Mouse (Mus musculus) MEL (cell line): ENCODE data around the gene Jag2. TPM values are rescaled to one million over a fixed set of nuclear protein-coding genes. Genes with fewer than 3 reads are reported as not detected.

Experiments used
- DNase-seq: peaks from one replicate; pipeline ENCODE4 v3.0.0; 2011; ENCODE audit warnings: low read depth, low spot score
- H3K27ac ChIP-seq: 2 replicates; pipeline ENCODE4 v1.5.1; 2012; ENCODE audit warnings: low read depth, mild to moderate bottlenecking, control low read depth, low read length, moderate library complexity; ENCODE audit not compliant: control insufficient read depth
- H3K27me3 ChIP-seq, 2 experiments: fragments of 150-350 bp in 1 of 2; sonication (generic) in 1 of 2; 2 replicates each; pipeline ENCODE4 v1.6.1; 2012; ENCODE audit warnings: low read length in 2 of 2, mild to moderate bottlenecking in 2 of 2, improper control_type of control experiment in 1 of 2, moderate library complexity in 1 of 2; ENCODE audit not compliant: insufficient read depth in 2 of 2, control insufficient read depth in 1 of 2
- H3K36me3 ChIP-seq, 2 experiments: 2 replicates each; pipeline ENCODE4 v1.6.1; 2012 to 2014; ENCODE audit warnings: low read length in 2 of 2, improper control_type of control experiment in 1 of 2, inconsistent platforms in 1 of 2, mild to moderate bottlenecking in 1 of 2; ENCODE audit not compliant: insufficient read depth in 2 of 2, control insufficient read depth in 1 of 2
- H3K4me1 ChIP-seq, 2 experiments: fragments of 150-350 bp in 1 of 2; sonication (generic) in 1 of 2; 2 replicates each; pipeline ENCODE4 v1.6.1; 2012; ENCODE audit warnings: low read length in 2 of 2, improper control_type of control experiment in 1 of 2, mild to moderate bottlenecking in 1 of 2; ENCODE audit not compliant: insufficient read depth in 2 of 2, control insufficient read depth in 1 of 2
- H3K4me3 ChIP-seq, 2 experiments: fragments of 150-350 bp in 1 of 2; sonication (generic) in 1 of 2; 2 replicates each; pipeline ENCODE4 v1.5.1; 2012; ENCODE audit warnings: low read depth in 2 of 2, low read length in 2 of 2, mild to moderate bottlenecking in 2 of 2, moderate library complexity in 2 of 2, control low read depth in 1 of 2, improper control_type of control experiment in 1 of 2; ENCODE audit not compliant: control insufficient read depth in 1 of 2, insufficient read depth in 1 of 2
- H3K79me2 ChIP-seq: 2 replicates; pipeline ENCODE4 v1.6.1; 2012; ENCODE audit warnings: mild to moderate bottlenecking, low read length, moderate library complexity; ENCODE audit not compliant: control insufficient read depth, poor library complexity, insufficient read depth
- H3K9ac ChIP-seq: 2 replicates; pipeline ENCODE4 v1.6.1; 2012; ENCODE audit warnings: low read depth, mild to moderate bottlenecking, control low read depth, low read length, moderate library complexity; ENCODE audit not compliant: control insufficient read depth, poor library complexity, severe bottlenecking
- H3K9me3 ChIP-seq: fragments of 150-350 bp; sonication (generic); replicated peaks from 2 replicates; pipeline ENCODE4 v1.6.1; 2012; ENCODE audit warnings: mild to moderate bottlenecking, low read length, improper control_type of control experiment, moderate library complexity; ENCODE audit not compliant: insufficient read depth
- BHLHE40 ChIP-seq: IDR thresholded peaks from 2 replicates; pipeline ENCODE4 v1.6.1; 2012; ENCODE audit warnings: low read depth, mild to moderate bottlenecking, inconsistent platforms, low read length, improper control_type of control experiment, borderline replicate concordance
- CHD1 ChIP-seq: IDR thresholded peaks from 2 replicates; pipeline ENCODE4 v1.6.1; 2012; ENCODE audit warnings: low read depth, mild to moderate bottlenecking, inconsistent platforms, low read length, improper control_type of control experiment
- E2F4 ChIP-seq: IDR thresholded peaks from 2 replicates; pipeline ENCODE4 v1.6.1; 2011; ENCODE audit warnings: low read depth, low read length, improper control_type of control experiment, borderline replicate concordance
- ELF1 ChIP-seq: IDR thresholded peaks from 2 replicates; pipeline ENCODE4 v1.6.1; 2014; ENCODE audit warnings: low read depth, mild to moderate bottlenecking, inconsistent platforms, low read length, improper control_type of control experiment, moderate library complexity
- EP300 ChIP-seq, 2 experiments: IDR thresholded peaks; 2 replicates each; pipeline ENCODE4 v1.6.1; 2011; ENCODE audit warnings: improper control_type of control experiment in 2 of 2, low read length in 2 of 2, low read depth in 1 of 2, mild to moderate bottlenecking in 1 of 2
- GABPA ChIP-seq: IDR thresholded peaks from 2 replicates; pipeline ENCODE4 v1.6.1; 2012; ENCODE audit warnings: low read depth, mild to moderate bottlenecking, inconsistent platforms, low read length, improper control_type of control experiment, moderate library complexity
- HCFC1 ChIP-seq: IDR thresholded peaks from 2 replicates; pipeline ENCODE4 v1.6.1; 2012; ENCODE audit warnings: low read depth, mild to moderate bottlenecking, inconsistent platforms, low read length, improper control_type of control experiment, moderate library complexity
- KAT2A ChIP-seq: conservative IDR thresholded peaks from 2 replicates; pipeline ENCODE4 v1.6.1; 2012; ENCODE audit warnings: low read depth, low read length, improper control_type of control experiment, inconsistent platforms
- MXI1 ChIP-seq: IDR thresholded peaks from 2 replicates; pipeline ENCODE4 v1.6.1; 2011; ENCODE audit warnings: mild to moderate bottlenecking, low read depth, low read length, improper control_type of control experiment
- POLR2AphosphoS2 ChIP-seq: IDR thresholded peaks from 2 replicates; pipeline ENCODE4 v1.6.1; 2011; ENCODE audit warnings: low read length, improper control_type of control experiment
- POLR2AphosphoS5 ChIP-seq: IDR thresholded peaks from 2 replicates; pipeline ENCODE4 v1.6.1; 2012; ENCODE audit warnings: low read depth, borderline replicate concordance, mild to moderate bottlenecking, inconsistent platforms, low read length, moderate library complexity, mixed read lengths
- TAL1 ChIP-seq: IDR thresholded peaks from 2 replicates; pipeline ENCODE4 v1.6.1; 2012; ENCODE audit warnings: mild to moderate bottlenecking, inconsistent platforms, low read length, moderate library complexity, mixed read lengths
- USF2 ChIP-seq, 2 experiments: IDR thresholded peaks; 2 replicates each; pipeline ENCODE4 v1.6.1; 2011 to 2012; ENCODE audit warnings: improper control_type of control experiment in 2 of 2, low read length in 2 of 2, borderline replicate concordance in 1 of 2, inconsistent platforms in 1 of 2, low read depth in 1 of 2, mild to moderate bottlenecking in 1 of 2; ENCODE audit not compliant: insufficient read depth in 1 of 2
- ZMIZ1 ChIP-seq: IDR thresholded peaks from 2 replicates; pipeline ENCODE4 v1.6.1; 2012; ENCODE audit warnings: low read depth, mild to moderate bottlenecking, inconsistent platforms, low read length, improper control_type of control experiment, moderate library complexity
- ZNF384 ChIP-seq: IDR thresholded peaks from 2 replicates; pipeline ENCODE4 v1.6.1; 2012; ENCODE audit warnings: low read depth, mild to moderate bottlenecking, inconsistent platforms, low read length, improper control_type of control experiment
- polyA plus RNA-seq, 2 experiments: library from polyadenylated mRNA; stranded (reverse) in 1 of 2; unstranded in 1 of 2; fragments of >175 nt in 1 of 2; fragments of >200 nt in 1 of 2; gene quantifications; 2 replicates each; pipeline versions ENCODE4 v1.2.1 to v1.2.4; 2012; ENCODE audit warnings: low replicate concordance in 2 of 2, low read depth in 1 of 2; ENCODE audit not compliant: insufficient read length in 2 of 2, insufficient read depth in 1 of 2, missing spikeins in 1 of 2
- total RNA-seq: library from RNA; depleted of rRNA; stranded (reverse); fragments of 300-350 nt; gene quantifications from 2 replicates; pipeline ENCODE4 v1.2.3, GENCODE M21; 2012

Jag2 gene
- total and polyA plus RNA-seq, 3 experiments = 1.0 to 3.9 TPM; not detected in 1

DNA sequence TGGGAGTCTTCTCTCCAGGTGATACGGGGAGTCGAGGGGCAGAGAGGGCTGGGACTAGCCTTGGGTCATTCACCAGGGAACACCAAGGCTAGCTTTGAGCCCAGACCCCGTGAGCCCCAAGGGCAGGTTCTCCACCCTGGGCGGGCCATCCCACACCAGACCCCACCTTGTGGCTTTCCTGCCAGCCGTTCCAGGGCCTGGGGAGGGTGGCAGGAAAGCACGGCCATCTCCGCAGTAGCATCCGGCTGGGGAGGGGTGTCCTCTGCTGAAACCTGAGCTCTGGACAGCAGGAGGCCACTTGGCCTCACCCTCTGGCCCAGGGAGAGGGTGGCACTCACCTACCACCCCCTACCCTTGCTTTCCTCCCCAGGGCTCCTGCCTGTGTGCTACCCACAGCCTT lies 11.7 kb downstream of the Jag2 start:
- H3K4me1 ChIP-seq = no peaks in the 10 kb centered on the region
- no peak overlapping the region for H3K4me3 ChIP-seq
- no peak for TF ChIP-seq ZMIZ1
- no peak for TF ChIP-seq USF2 (IDR thresholded peaks at IDR 0.05; ENCODE audit: borderline replicate concordance in 1 of 2, insufficient read depth in 1 of 2, low read depth in 1 of 2, low read length in 2 of 2)
- TF ChIP-seq GABPA = no peak
- no peak for DNase-seq
- no peaks in the 10 kb centered on the region for H3K36me3 ChIP-seq
- no peaks in the 10 kb centered on the region for H3K27me3 ChIP-seq
- H3K9ac ChIP-seq = no peak overlapping the region
- no peaks in the 10 kb centered on the region for H3K9me3 ChIP-seq
- no peak overlapping the region for H3K27ac ChIP-seq
- no peaks in the 10 kb centered on the region for H3K79me2 ChIP-seq

DNA sequence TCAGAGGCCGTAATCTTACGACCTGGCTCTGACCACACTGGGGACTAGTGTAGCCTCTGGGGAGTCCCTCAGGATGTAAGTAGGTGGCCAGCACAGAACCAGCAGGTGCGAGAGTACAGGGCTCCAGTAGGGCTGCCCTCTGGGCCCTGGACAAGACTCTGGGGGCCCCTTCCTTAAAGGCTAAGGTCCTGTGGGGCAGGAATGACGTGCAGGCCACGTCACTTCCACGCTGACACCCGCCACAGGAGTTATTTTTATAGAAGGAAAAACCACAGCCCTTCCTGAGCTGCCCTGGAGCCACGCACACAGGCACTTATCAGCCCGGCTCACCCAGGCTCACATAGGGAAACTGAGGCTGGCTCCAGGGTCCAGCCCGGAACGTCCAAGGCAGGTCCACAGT lies 12.1 kb downstream of the Jag2 start:
- Histone ChIP-seq H3K79me2 (no peaks in the 10 kb centered on the region), H3K27ac (no peak overlapping the region), H3K36me3 (no peaks in the 10 kb centered on the region), H3K4me1 (no peaks in the 10 kb centered on the region), H3K4me3 (no peak overlapping the region)
- no peak for DNase-seq
- TF ChIP-seq HCFC1 (no peak), MXI1 (no peak), POLR2AphosphoS5 (no peak), ELF1 (no peak), TAL1 (no peak), POLR2AphosphoS2 (no peak), BHLHE40 (no peak), E2F4 (no peak), CHD1 (no peak), EP300 (IDR thresholded peaks at IDR 0.05; ENCODE audit: low read depth in 1 of 2, low read length in 2 of 2) (no peak), KAT2A (no peak), ZNF384 (no peak)
- TF ChIP-seq, all 39 proteins: peak for 0
- H3K9ac ChIP-seq = no peak overlapping the region
- H3K9me3 ChIP-seq = no peaks in the 10 kb centered on the region
- H3K27me3 ChIP-seq = no peaks in the 10 kb centered on the region
